Mouse (Mus musculus) large intestine, adult 2 months (tissue): ENCODE results near the gene Tbc1d12. TPM values are rescaled to one million over a fixed set of nuclear protein-coding genes. Genes with fewer than 3 reads are reported as not detected.

Experiments used
- DNase-seq: peaks from one replicate; pipeline ENCODE4 v3.0.0-alpha.2; 2012; ENCODE audit warnings: low read depth, low spot score
- WGBS: fragments of 180-500 bp; shearing (Covaris S2); methylation state at CpG from one replicate; pipeline ENCODE4 v1.1.7; 2018; 5-methylcytosine and 5-hydroxymethylcytosine counted together
- polyA plus RNA-seq: library from polyadenylated mRNA; depleted of rRNA; stranded (reverse); fragments of >200 nt; gene quantifications from 2 replicates; pipeline ENCODE4 v1.2.3, GENCODE M21; 2012; rRNA removed

Tbc1d12 gene
- polyA plus RNA-seq, 1 experiment = 0.83 TPM

- no peak for DNase-seq
- WGBS = 74% methylated on average over 12 of the region's 12 CpGs
Measured at GRCm38 (mm10) chr19:38901146-38902135, 65.1 kb downstream of the Tbc1d12 start.

DNA sequence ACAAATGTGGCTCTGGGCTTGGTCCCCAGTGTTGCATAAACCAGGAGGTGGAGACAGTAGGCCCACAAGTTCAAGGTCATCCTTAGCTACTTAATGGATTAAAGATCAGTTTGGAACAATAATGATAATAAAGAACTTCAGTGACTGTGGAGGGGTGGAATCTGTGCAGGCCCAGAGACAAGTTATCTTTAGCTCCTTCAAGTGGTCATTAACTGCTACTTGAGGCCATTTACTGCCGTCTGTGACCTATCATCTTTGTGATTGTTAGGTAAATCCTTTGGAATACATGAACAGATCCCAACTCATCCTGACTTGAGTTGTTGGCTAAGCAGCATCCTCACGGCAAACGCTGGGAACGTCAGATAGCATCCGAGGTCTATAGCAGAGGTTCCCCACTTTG, 66.1 kb downstream of the Tbc1d12 start:
- 86% methylated on average over 5 of the region's 5 CpGs for WGBS
- no peak for DNase-seq

DNA sequence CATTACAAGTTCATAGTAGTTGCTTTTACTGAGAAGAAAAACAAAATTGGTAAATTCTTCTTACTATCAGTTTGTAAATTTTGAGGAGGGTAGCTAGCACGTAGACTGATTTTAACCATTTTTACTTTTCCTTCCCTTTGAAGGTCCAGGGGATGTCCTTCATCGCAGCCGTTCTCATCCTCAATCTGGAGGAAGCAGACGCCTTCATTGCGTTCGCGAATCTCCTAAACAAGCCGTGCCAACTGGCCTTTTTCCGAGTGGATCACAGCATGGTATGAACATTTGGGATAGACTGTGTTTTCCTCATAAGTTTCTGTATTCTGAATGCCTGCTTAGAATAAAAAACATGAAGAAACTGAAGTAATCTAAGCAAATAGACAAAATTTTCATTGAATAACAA, 77.4 kb downstream of the Tbc1d12 start:
- 91% methylated on average over 9 of the region's 9 CpGs for WGBS
- DNase-seq = no peak

DNA sequence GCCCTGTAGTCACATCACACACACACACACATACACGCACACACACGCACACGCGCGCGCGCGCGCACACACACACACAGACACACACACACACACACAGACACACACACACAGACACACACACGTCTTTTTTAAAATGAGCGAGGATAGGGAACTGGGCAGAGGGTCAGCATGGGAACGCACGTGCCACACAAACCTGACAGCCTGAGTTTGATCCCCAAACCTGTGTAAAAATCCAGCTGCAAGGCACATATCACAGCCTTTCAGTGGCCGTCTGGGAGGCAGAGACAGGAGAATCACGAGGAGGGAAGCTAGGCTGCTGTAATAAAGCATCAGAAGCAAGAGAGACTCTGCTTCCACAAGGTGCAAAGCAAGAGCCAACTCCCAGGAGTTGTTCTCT, 78.5 kb downstream of the Tbc1d12 start:
- no peak for DNase-seq
- 92% methylated on average over 15 of the region's 15 CpGs for WGBS

DNA sequence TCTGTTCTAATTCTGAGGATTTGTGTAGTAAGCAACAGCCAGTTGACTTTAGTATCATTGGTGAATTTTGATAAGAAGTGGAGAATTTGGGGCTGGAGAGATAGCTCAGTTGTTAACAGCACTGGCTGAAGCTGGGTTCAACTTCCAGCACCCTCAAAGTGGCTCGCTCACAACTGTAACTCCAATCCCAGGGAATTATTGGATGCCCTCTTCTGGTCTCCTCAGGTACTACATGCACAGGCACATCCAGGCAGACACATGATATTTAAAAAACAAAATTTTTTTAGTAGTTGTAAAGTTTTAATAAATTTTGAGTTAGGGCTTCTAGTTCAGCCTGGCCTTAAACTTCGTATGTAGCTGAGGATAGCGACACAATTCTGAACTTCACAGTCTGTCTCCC, 79.3 kb downstream of the Tbc1d12 start:
- peak; percentile 18 for DNase-seq
- 54% methylated on average over 3 of the region's 3 CpGs for WGBS

DNA sequence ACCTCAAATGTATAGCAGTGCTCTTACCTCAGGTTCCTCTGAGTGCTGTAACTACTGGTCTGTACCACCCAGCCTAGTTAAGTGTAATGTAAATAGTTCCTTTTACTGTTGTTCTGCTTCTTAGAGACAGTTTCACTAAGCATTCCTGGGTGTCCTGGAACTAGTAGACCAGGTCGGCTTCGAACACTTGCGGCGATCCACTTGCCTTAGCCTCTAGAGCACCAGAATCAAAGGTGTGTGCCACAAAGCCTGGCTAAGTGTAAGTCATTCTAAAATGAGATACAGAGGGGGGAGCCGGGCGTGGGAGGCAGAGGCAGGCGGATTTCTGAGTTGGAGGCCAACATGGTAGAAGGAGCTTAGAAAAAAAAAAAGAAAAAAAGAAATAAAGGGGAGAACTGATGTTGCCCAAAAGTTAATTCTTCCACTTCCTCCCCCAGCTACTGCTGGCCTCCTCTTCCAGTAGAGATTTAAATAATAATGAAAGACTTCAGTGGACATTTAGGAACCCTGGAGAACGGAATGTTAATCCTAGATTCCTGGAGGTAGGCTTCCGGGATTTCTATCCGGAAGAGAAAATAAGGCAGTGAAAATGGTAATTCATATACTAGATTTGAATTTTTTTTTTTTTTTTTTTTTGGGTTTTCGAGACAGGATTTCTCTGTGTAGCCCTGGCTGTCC, 92.2 kb downstream of the Tbc1d12 start:
- DNase-seq = no peak
- 92% methylated on average over 11 of the region's 11 CpGs for WGBS

- 67% methylated on average over 13 of the region's 13 CpGs for WGBS
- DNase-seq = no peak
Measured at GRCm38 (mm10) chr19:38929471-38930251, 93.3 kb downstream of the Tbc1d12 start.

DNA sequence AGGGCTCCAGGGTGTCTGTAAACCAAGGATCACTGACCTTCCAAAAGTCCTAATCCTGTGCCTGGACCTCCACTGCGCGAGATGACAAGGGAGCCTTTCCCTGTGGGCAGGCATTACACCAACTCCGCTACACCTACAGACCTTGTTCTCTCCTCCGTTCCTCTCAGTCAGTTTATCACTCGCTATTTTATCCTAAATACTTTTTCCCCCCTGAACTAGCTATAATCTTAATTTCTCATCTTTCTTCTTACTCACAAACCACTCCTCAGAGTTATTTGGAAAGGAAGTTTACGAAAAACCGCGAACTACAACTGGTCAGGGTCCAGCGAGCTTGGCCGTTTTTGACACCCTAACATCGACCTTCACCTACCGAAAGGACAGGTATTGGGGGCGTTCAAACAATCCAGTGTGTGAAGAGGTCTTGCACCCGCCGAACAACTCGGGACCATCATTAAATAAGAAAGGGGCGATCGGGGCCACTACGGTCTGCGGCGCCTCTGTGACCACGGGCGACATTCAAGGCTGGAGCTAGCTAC, 93.9 kb downstream of the Tbc1d12 start:
- 1% methylated on average over 23 of the region's 23 CpGs for WGBS
- DNase-seq = no peak

- under 1% methylated on average over 76 of the region's 76 CpGs for WGBS
Measured at GRCm38 (mm10) chr19:38930788-38931565, 94.6 kb downstream of the Tbc1d12 start, which contains the start of gene Hells. Gene Hells, plus strand, starts transcription at chr19:38930915.

GRCm38 (mm10) chr19:38931566-38931890, 95.1 kb downstream of the Tbc1d12 start:
- no peak for DNase-seq
- 1% methylated on average over 6 of the region's 6 CpGs for WGBS

More at GRCm38 (mm10) chr19:38930788-38931565, 94.6 kb downstream of the Tbc1d12 start, which contains the start of gene Hells:
- DNase-seq = peak; percentile 55

DNA sequence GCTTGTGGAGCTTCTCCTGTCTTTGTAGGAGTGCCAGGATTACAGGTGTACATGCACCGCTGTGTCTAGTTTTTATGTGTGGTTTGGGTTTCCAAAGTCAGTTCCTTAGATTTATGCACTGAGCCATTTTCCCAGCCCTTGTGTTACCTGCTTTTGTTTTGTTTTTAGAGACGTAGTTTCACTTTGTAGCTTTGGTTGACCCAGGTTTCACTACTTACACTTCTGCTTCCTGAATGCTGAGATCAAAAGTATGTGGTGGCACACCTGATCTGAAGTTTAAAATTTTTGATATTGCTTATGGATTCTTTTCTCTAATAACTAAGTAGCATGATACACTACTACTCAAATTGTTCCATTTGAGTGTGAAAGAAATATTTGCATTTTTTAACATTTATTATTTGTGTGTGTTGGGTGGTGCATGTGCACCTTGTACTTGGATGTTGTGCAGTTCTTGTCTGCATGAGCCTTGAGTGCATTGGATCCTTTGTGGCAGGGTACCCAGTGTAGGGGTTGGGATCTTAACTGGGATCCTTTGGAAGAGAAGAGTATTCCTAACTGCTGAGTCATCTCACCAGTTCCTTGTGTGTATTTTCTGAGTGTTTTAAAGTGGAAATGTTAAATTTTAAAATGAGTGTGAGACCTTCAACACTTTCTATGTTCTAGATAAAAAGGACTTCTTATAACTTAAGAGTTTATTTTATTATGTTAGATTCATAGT, 108.4 kb downstream of the Tbc1d12 start:
- no peak for DNase-seq
- 93% methylated on average over 2 of the region's 2 CpGs for WGBS

Other genes with a start within 250 kb of the Tbc1d12 start
- gene Noc3l, start 17.3 kb upstream of the Tbc1d12 start, polyA plus RNA-seq = 2.9 and 3.3 TPM in 2 replicates
- 1.3 and 1.9 TPM in 2 replicates for gene Hells, start 94.3 kb downstream of the Tbc1d12 start, polyA plus RNA-seq
- 0.93 and 13.1 TPM in 2 replicates for gene Cyp2c55, start 170.4 kb downstream of the Tbc1d12 start, polyA plus RNA-seq
- 4.4 and 57.2 TPM in 2 replicates for gene Cyp2c65, start 224.4 kb downstream of the Tbc1d12 start, polyA plus RNA-seq